Mouse (Mus musculus) effector memory CD4-positive, alpha-beta T cell, adult 7 months (primary cell): Measurements from ENCODE around the gene Zkscan16. TPM values are rescaled to one million over a fixed set of nuclear protein-coding genes. Genes with fewer than 3 reads are reported as not detected.

Source experiments
- polyA plus RNA-seq: library from polyadenylated mRNA; unstranded; fragments of 100-300 nt; shearing (Covaris generic); gene quantifications from one replicate; pipeline ENCODE4 v1.2.1, GENCODE M21; 2017

Zkscan16 gene
- polyA plus RNA-seq, result not detected

GRCm38 (mm10) chr4:58943420-58944205 lies at the start of gene Zkscan16:
Zkscan16 (plus strand) TSS chr4:58943628.

GRCm38 (mm10) chr4:58912629-58913335 lies 30.6 kb upstream of the Zkscan16 start, which contains the start of gene Ecpas:
Ecpas (minus strand) TSS chr4:58912749.

GRCm38 (mm10) chr4:58986540-58987190 lies 43.2 kb downstream of the Zkscan16 start, which contains the start of gene Ptgr1:
Ptgr1 (minus strand) TSS chr4:58987119.

GRCm38 (mm10) chr4:58994762-58995161 lies 51.3 kb downstream of the Zkscan16 start, which contains the start of gene Dnajc25:
Dnajc25 (plus strand) TSS chr4:58995062.

DNA sequence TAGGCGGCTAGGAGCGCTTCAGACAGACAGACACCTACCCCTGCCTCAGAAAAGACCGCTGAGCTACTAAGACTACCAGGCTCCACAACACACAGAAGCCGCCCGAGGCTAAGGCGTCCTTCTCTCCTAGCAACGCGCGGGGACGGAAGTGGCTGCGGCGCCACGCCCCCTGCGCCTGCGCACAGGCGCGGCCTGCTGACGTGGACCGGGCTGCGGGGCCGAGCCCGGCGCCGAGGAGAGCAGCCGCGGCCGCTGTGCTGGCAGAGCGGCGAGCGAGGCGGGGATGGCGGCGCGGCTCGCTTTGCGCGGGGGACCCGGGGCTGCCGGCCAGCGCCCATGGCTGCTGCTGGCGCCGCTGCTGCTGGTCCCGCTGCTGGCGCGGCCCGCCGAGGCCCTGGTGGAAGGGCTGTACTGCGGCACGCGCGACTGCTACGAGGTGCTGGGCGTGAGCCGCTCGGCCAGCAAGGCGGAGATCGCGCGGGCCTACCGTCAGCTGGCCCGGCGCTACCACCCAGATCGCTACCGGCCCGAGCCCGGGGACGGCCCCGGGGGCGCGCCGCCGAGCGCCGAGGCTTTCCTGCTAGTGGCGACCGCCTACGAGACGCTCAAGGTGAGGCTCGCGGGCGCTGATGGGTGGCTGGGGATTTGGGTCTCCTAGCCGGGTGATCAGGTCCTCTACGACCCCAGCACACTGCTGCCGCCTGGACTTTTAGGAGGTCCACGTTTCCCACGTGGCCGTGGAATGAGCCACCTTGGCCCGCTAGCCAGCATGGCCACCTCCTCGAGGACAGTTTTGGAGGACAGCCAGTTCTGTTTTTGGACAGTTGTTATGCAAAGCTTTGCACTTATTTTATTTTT lies 59.7 kb downstream of the Zkscan16 start, which contains the start of gene Gm20503:
Gene Gm20503 (plus strand): TSS at position 263 of the 858 bp plus-strand sequence.

Other genes with a start within 250 kb of the Zkscan16 start
- gene Olfr267, start 155.9 kb upstream of the Zkscan16 start, polyA plus RNA-seq, result 0.34 TPM
- gene Ecpas, start 30.9 kb upstream of the Zkscan16 start, polyA plus RNA-seq, result 55.5 TPM
- not detected for gene Ptgr1, start 43.5 kb downstream of the Zkscan16 start, polyA plus RNA-seq
- gene Dnajc25, start 51.4 kb downstream of the Zkscan16 start, polyA plus RNA-seq, result 6.0 TPM
- gene Gm20503, start 59.6 kb downstream of the Zkscan16 start, polyA plus RNA-seq, result 6.6 TPM
- gene Gng10, start 91.5 kb downstream of the Zkscan16 start, polyA plus RNA-seq, result 74.6 TPM
- not detected for gene AI481877, start 195.4 kb downstream of the Zkscan16 start, polyA plus RNA-seq
- 117 TPM for gene Ugcg, start 245.6 kb downstream of the Zkscan16 start, polyA plus RNA-seq